ENCODE assay signal across 13 mouse cellular contexts in genomic region chr4:140355144-140355550, GRCm38 (mm10).
A peak's percentile ranks its signal among the peaks of the same experiment; 100 is the strongest.
DNase-seq lines count a peak whose midpoint lies in the region; ATAC-seq and TF ChIP-seq lines count a peak whose summit lies in the region.
"Had no signal": no experiment of that assay in that cellular context is flagged by ENCODE, and none has a peak within 500 bp of the region (broad histone marks: within the 10 kb centered on the region; RNA-seq: fewer than 3 reads in every experiment).

No protein-coding gene starts in this region.

- 29% methylated on average over 12 of the region's 12 CpGs for WGBS in midbrain, postnatal 0 days
- WGBS in heart, embryonic 10.5 days, result 68% methylated on average over 12 of the region's 12 CpGs

- H3K9ac ChIP-seq in midbrain, postnatal 0 days (replicated peaks; ENCODE audit: low read length, poor library complexity, severe bottlenecking), result no peak overlapping the region

- 0 out of 2 replicates have a peak, but pooled peaks cover 3% of the 10 kb centered on the region for H3K27me3 ChIP-seq in midbrain, postnatal 0 days (ENCODE audit: insufficient read depth, low read length)
- 0 out of 2 replicates have a peak, but pooled peaks cover 5% of the 10 kb centered on the region for H3K27me3 ChIP-seq in heart, embryonic 10.5 days (ENCODE audit: insufficient read depth, poor library complexity, severe bottlenecking)

- H3K9me3 ChIP-seq in midbrain, postnatal 0 days (ENCODE audit: low read length), result no peaks in the 10 kb centered on the region
- no peaks in the 10 kb centered on the region for H3K9me3 ChIP-seq in heart, embryonic 10.5 days
- H3K9me3 ChIP-seq: embryonic facial prominence, embryonic 10.5 days; limb, embryonic 10.5 days had no signal

- 0 out of 2 replicates have a peak, but pooled peaks cover 4% of the 10 kb centered on the region for H3K4me1 ChIP-seq in midbrain, postnatal 0 days (ENCODE audit: insufficient read depth, low read length)
- no peaks in the 10 kb centered on the region for H3K4me1 ChIP-seq in heart, embryonic 10.5 days
- H3K4me1 ChIP-seq: embryonic facial prominence, embryonic 10.5 days; limb, embryonic 10.5 days had no signal

- intact Hi-C loops in left cerebral cortex, postnatal 14 days (cut with DNase I), result loop anchor here (5.0 kb wide), 1 partner anchor 98 kb away; no protein-coding TSS in a partner anchor

- peak; percentile 21 for DNase-seq in cerebellum, adult 9-11 months
- peak; percentile 37 to 45 for DNase-seq in left cerebral cortex, postnatal 14 days (ENCODE audit: low spot score in 2 of 2)
- DNase-seq in left cerebral cortex, adult 11 months (ENCODE audit: low spot score), result no peak
- peak; percentile 26 to 28 for DNase-seq in frontal cortex, postnatal 36 days (ENCODE audit: low spot score in 2 of 2)
- peak; percentile 47 for DNase-seq in midbrain, postnatal 0 days (ENCODE audit: low spot score)
- DNase-seq in heart, embryonic 10.5 days (ENCODE audit: low spot score), result no peak
- DNase-seq in lung, postnatal 14 days, result no peak
- DNase-seq: adrenal gland, postnatal 25 days; heart, adult 2 months; lung, adult 18-20 months had no signal

- ATAC-seq in cerebellum, adult (ENCODE audit: insufficient number of reproducible peaks, low FRiP score, low TSS enrichment), result no peak
- ATAC-seq in midbrain, postnatal 0 days (ENCODE audit: low FRiP score), result 0 out of 2 replicates have a peak, but pooled peaks have one; percentile 5

- H3K4me3 ChIP-seq in midbrain, postnatal 0 days (ENCODE audit: low read depth, low read length), result no peak overlapping the region
- H3K4me3 ChIP-seq in heart, embryonic 10.5 days, result no peak overlapping the region
- H3K4me3 ChIP-seq: embryonic facial prominence, embryonic 10.5 days; heart, adult 2 months; limb, embryonic 10.5 days had no signal

- H3K4me2 ChIP-seq in midbrain, postnatal 0 days (ENCODE audit: low read depth, low read length, poor library complexity, severe bottlenecking), result no peak overlapping the region

- no peak for TF ChIP-seq CTCF in midbrain, postnatal 0 days (IDR thresholded peaks at IDR 0.05)

- no peaks in the 10 kb centered on the region for H3K36me3 ChIP-seq in midbrain, postnatal 0 days (ENCODE audit: insufficient read depth, low read length)
- no peaks in the 10 kb centered on the region for H3K36me3 ChIP-seq in heart, embryonic 10.5 days
- H3K36me3 ChIP-seq: embryonic facial prominence, embryonic 10.5 days; limb, embryonic 10.5 days had no signal

- H3K27ac ChIP-seq in midbrain, postnatal 0 days (ENCODE audit: low read depth, low read length), result peak overlapping the region; percentile 57
- no peak overlapping the region for H3K27ac ChIP-seq in heart, embryonic 10.5 days
- H3K27ac ChIP-seq: embryonic facial prominence, embryonic 10.5 days; heart, adult 2 months; limb, embryonic 10.5 days had no signal

Comparison
In these comparisons a context has a peak if more than half of its experiments do, and no peak if none do; other contexts are left out.
1. DNase-seq: peak in cerebellum, adult 9-11 months (single experiment), left cerebral cortex, postnatal 14 days (2 of 2), frontal cortex, postnatal 36 days (2 of 2) and midbrain, postnatal 0 days (single experiment); none in left cerebral cortex, adult 11 months (single experiment), heart, embryonic 10.5 days (single experiment) and lung, postnatal 14 days (single experiment).